Mouse (Mus musculus) limb, embryonic 10.5 days (tissue): Measurements from ENCODE around the gene Parp2. TPM values are rescaled to one million over a fixed set of nuclear protein-coding genes. Genes with fewer than 3 reads are reported as not detected.

ENCODE experiments used
- DNase-seq: peaks from one replicate; pipeline ENCODE4 v3.0.0-alpha.2; 2017; ENCODE audit warnings: low spot score
- H3K27ac ChIP-seq: fragments of 300-500 bp; sonication (generic); 2 replicates; pipeline ENCODE4 v1.5.1; 2016; ENCODE audit warnings: mild to moderate bottlenecking
- H3K27me3 ChIP-seq: fragments of 300-500 bp; sonication (generic); 2 replicates; pipeline ENCODE4 v1.6.1; 2016; ENCODE audit warnings: low read depth, mild to moderate bottlenecking; ENCODE audit not compliant: poor library complexity, severe bottlenecking
- H3K36me3 ChIP-seq: fragments of 300-500 bp; sonication (generic); 2 replicates; pipeline ENCODE4 v1.6.1; 2016; ENCODE audit warnings: mild to moderate bottlenecking, moderate library complexity
- H3K4me1 ChIP-seq: fragments of 300-500 bp; sonication (generic); 2 replicates; pipeline ENCODE4 v1.6.1; 2016
- H3K4me3 ChIP-seq: fragments of 300-500 bp; sonication (generic); 2 replicates; pipeline ENCODE4 v1.5.1; 2016; ENCODE audit warnings: mild to moderate bottlenecking, moderate library complexity
- H3K9me3 ChIP-seq: fragments of 300-500 bp; sonication (generic); replicated peaks from 2 replicates; pipeline ENCODE4 v1.6.1; 2016; ENCODE audit warnings: mild to moderate bottlenecking
- WGBS: fragments of 180-500 bp; shearing (Covaris S2); methylation state at CpG from one replicate; pipeline ENCODE4 v1.1.7; 2016; 5-methylcytosine and 5-hydroxymethylcytosine counted together
- polyA plus RNA-seq: library from polyadenylated mRNA; unstranded; fragments of >200 nt; fragmentation: Nextera tagmentation; extraction: Ambion mirVana; gene quantifications from 2 replicates; pipeline ENCODE4 v1.2.1, GENCODE M21; 2016

Parp2 gene
- 63.3 and 77.2 TPM in 2 replicates for polyA plus RNA-seq

GRCm38 (mm10) chr14:50807487-50808072 lies at the start of gene Parp2, which contains the start of gene Ccnb1ip1:
TSS of gene Parp2 (plus strand) at chr14:50807841.
TSS of gene Ccnb1ip1 (minus strand) at chr14:50807732.
- peaks cover 26% of the 10 kb centered on the region for H3K36me3 ChIP-seq

GRCm38 (mm10) chr14:50758416-50759085 lies 49.1 kb upstream of the Parp2 start:
- Histone ChIP-seq H3K4me1 (no peaks in the 10 kb centered on the region), H3K27ac (no peak overlapping the region), H3K4me3 (no peak overlapping the region), H3K27me3 (no peaks in the 10 kb centered on the region), H3K9me3 (no peaks in the 10 kb centered on the region), H3K36me3 (peaks cover 5% of the 10 kb centered on the region; the same call in 1 of the 2 replicates)
- WGBS, result 82% methylated on average over 5 of the region's 5 CpGs
- no peak for DNase-seq

More at GRCm38 (mm10) chr14:50807487-50808072, at the start of gene Parp2, which contains the start of gene Ccnb1ip1:
- Histone ChIP-seq H3K27ac (peak within 1 kb of the TSS; percentile 87), H3K4me1 (peaks cover 4% of the 10 kb centered on the region; the same call in 1 of the 2 replicates), H3K27me3 (no peaks in the 10 kb centered on the region), H3K9me3 (no peaks in the 10 kb centered on the region), H3K4me3 (peak within 1 kb of the TSS; percentile 61)
- under 1% methylated on average over 42 of the region's 42 CpGs for WGBS
- peak; percentile 96 for DNase-seq

GRCm38 (mm10) chr14:50765736-50766135 lies 41.9 kb upstream of the Parp2 start:
- no peaks in the 10 kb centered on the region for H3K4me1 ChIP-seq
- H3K4me3 ChIP-seq, result no peak overlapping the region
- no peaks in the 10 kb centered on the region for H3K27me3 ChIP-seq
- 97% methylated on average over 6 of the region's 6 CpGs for WGBS
- DNase-seq, result no peak
- H3K9me3 ChIP-seq, result no peaks in the 10 kb centered on the region
- H3K36me3 ChIP-seq, result peaks cover 71% of the 10 kb centered on the region
- no peak overlapping the region for H3K27ac ChIP-seq

- Histone ChIP-seq H3K27ac (no peak overlapping the region), H3K36me3 (peaks cover 95% of the 10 kb centered on the region), H3K27me3 (no peaks in the 10 kb centered on the region), H3K9me3 (no peaks in the 10 kb centered on the region), H3K4me1 (no peaks in the 10 kb centered on the region), H3K4me3 (no peak overlapping the region)
- no peak for DNase-seq
- WGBS, result 90% methylated on average over 2 of the region's 2 CpGs
Measured at GRCm38 (mm10) chr14:50771342-50771741, 36.3 kb upstream of the Parp2 start.

GRCm38 (mm10) chr14:50782166-50782565 lies 25.5 kb upstream of the Parp2 start:
- H3K4me1 ChIP-seq, result peaks cover 6% of the 10 kb centered on the region; the same call in 1 of the 2 replicates
- H3K27me3 ChIP-seq, result no peaks in the 10 kb centered on the region
- H3K27ac ChIP-seq, result no peak overlapping the region
- no peak overlapping the region for H3K4me3 ChIP-seq
- 90% methylated on average over 3 of the region's 3 CpGs for WGBS
- no peak for DNase-seq
- H3K9me3 ChIP-seq, result no peaks in the 10 kb centered on the region
- H3K36me3 ChIP-seq, result peaks cover 41% of the 10 kb centered on the region

- WGBS, result 33% methylated on average over 16 of the region's 16 CpGs
Measured at GRCm38 (mm10) chr14:50784391-50785250, 23.0 kb upstream of the Parp2 start.

GRCm38 (mm10) chr14:50785251-50785637 lies 22.4 kb upstream of the Parp2 start, which contains the start of gene Ttc5:
TSS of gene Ttc5 (minus strand) at chr14:50785519.
- Histone ChIP-seq H3K9me3 (no peaks in the 10 kb centered on the region), H3K27me3 (no peaks in the 10 kb centered on the region), H3K4me3 (peak within 1 kb of the TSS; percentile 83), H3K4me1 (peaks cover 6% of the 10 kb centered on the region; the same call in 1 of the 2 replicates), H3K36me3 (peaks cover 22% of the 10 kb centered on the region), H3K27ac (peak within 1 kb of the TSS; percentile 91)
- DNase-seq, result peak; percentile 98
- 1% methylated on average over 21 of the region's 21 CpGs for WGBS

More at GRCm38 (mm10) chr14:50784391-50785250, 23.0 kb upstream of the Parp2 start:
- no peaks in the 10 kb centered on the region for H3K27me3 ChIP-seq
- peak overlapping the region; percentile 91 for H3K27ac ChIP-seq
- H3K4me3 ChIP-seq, result peak overlapping the region; percentile 83
- peaks cover 27% of the 10 kb centered on the region for H3K36me3 ChIP-seq
- no peak for DNase-seq
- no peaks in the 10 kb centered on the region for H3K9me3 ChIP-seq
- peaks cover 6% of the 10 kb centered on the region; the same call in 1 of the 2 replicates for H3K4me1 ChIP-seq

- no peak overlapping the region for H3K4me3 ChIP-seq
- no peaks in the 10 kb centered on the region for H3K36me3 ChIP-seq
- no peaks in the 10 kb centered on the region for H3K27me3 ChIP-seq
- no peaks in the 10 kb centered on the region for H3K9me3 ChIP-seq
- DNase-seq, result no peak
- WGBS, result 17% methylated on average over 2 of the region's 2 CpGs
- peaks cover 6% of the 10 kb centered on the region; the same call in 1 of the 2 replicates for H3K4me1 ChIP-seq
- no peak overlapping the region for H3K27ac ChIP-seq
Measured at GRCm38 (mm10) chr14:50788157-50788556, 19.5 kb upstream of the Parp2 start.

- 94% methylated on average over 24 of the region's 24 CpGs for WGBS
- Histone ChIP-seq H3K4me1 (no peaks in the 10 kb centered on the region), H3K27me3 (no peaks in the 10 kb centered on the region), H3K27ac (no peak overlapping the region), H3K36me3 (no peaks in the 10 kb centered on the region), H3K4me3 (no peak overlapping the region), H3K9me3 (no peaks in the 10 kb centered on the region)
- DNase-seq, result no peak
Measured at GRCm38 (mm10) chr14:50795261-50795935, 12.2 kb upstream of the Parp2 start.

GRCm38 (mm10) chr14:50795965-50796364 lies 11.7 kb upstream of the Parp2 start:
- DNase-seq, result no peak
- no peaks in the 10 kb centered on the region for H3K27me3 ChIP-seq
- no peaks in the 10 kb centered on the region for H3K36me3 ChIP-seq
- H3K9me3 ChIP-seq, result no peaks in the 10 kb centered on the region
- WGBS, result 86% methylated on average over 4 of the region's 4 CpGs
- H3K27ac ChIP-seq, result no peak overlapping the region
- H3K4me1 ChIP-seq, result no peaks in the 10 kb centered on the region
- no peak overlapping the region for H3K4me3 ChIP-seq

GRCm38 (mm10) chr14:50796464-50796863 lies 11.2 kb upstream of the Parp2 start:
- Histone ChIP-seq H3K27ac (no peak overlapping the region), H3K9me3 (no peaks in the 10 kb centered on the region), H3K4me3 (no peak overlapping the region), H3K4me1 (no peaks in the 10 kb centered on the region), H3K27me3 (no peaks in the 10 kb centered on the region), H3K36me3 (no peaks in the 10 kb centered on the region)
- DNase-seq, result no peak
- 91% methylated on average over 1 of the region's 1 CpGs for WGBS

- Histone ChIP-seq H3K9me3 (no peaks in the 10 kb centered on the region), H3K27ac (no peak overlapping the region), H3K4me3 (no peak overlapping the region), H3K27me3 (no peaks in the 10 kb centered on the region), H3K4me1 (no peaks in the 10 kb centered on the region), H3K36me3 (no peaks in the 10 kb centered on the region)
- DNase-seq, result peak; percentile 36
- 70% methylated on average over 2 of the region's 2 CpGs for WGBS
Measured at GRCm38 (mm10) chr14:50798512-50798911, 9.1 kb upstream of the Parp2 start.
